Mouse (Mus musculus): Measurements from ENCODE around the gene Tnfsf8. TPM values are rescaled to one million over a fixed set of nuclear protein-coding genes. Genes with fewer than 3 reads are reported as not detected.

The Tnfsf8 gene
- not detected in 2 replicates for polyA plus RNA-seq (2016; fragmentation: Nextera tagmentation; extraction: Ambion mirVana)

DNA sequence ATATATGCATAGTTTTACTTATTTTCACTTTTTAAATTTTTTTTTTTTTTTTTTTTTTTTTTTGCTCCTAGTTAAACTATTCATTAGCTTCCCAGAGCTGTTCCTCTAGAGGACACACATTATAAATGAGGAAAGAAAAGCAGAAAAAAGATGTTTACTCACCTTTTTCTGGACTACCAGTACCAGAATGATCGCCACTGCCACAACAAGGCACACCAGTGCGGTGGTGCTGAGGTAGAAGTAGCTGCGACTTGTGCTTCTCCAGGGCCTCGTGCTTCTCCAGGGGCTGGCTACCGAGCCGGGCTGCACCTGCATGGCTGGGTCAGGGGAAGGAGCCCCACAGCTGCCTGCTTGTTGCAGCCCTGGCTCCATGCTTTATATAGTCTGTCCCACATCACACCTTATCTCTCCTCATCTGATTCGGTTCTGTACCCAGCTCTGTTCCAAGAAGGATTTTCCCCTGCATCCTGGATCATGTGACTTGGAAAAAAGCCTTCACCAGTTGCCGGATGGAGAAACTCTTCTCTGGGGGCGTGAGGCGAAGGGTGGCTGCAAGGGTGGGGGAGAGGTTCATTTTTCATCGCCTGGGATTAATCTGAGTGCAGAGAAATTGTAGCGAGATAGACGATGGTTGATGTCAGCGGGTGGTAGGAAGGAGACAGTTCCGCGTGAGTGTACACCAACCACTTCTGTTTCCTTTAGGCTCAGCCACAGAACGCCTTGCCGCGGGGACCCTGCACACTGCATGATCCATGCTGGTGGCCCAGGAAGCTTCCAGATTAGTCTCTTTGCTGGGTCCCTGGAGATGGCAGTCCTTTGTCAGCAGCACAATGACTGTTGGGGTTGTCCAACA is at the start of gene Tnfsf8:
Gene Tnfsf8, minus strand, starts transcription at position 660 of the 853 bp plus-strand sequence.
- Histone ChIP-seq H3K9me3 (no peaks in the 10 kb centered on the region), H3K4me3 (no peak within 1 kb of the TSS)

DNA sequence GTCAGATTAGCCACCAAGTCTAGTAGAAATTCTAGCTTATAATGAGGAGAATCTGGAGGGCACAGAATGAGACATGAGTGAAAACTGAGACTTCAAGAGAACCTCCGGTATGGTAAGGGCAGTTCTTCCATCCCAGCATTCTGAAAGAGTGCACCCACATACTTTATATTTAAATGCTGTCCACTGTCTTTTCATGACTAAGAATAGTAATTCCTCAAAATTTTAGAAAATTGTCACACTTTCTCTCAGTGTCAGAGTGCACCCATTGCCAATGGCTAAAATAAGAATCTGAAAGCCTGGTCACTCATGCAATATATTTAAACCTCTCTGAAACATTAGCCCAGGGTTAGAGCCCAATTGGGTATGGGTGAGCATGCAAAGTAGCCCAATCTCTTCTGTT is 47.4 kb upstream of the Tnfsf8 start:
- Histone ChIP-seq H3K27ac (no peak overlapping the region), H3K36me3 (no peaks in the 10 kb centered on the region), H3K4me1 (no peaks in the 10 kb centered on the region), H3K9me3 (no peaks in the 10 kb centered on the region), H3K27me3 (ENCODE audit: insufficient read depth, poor library complexity, severe bottlenecking) (peaks cover 12% of the 10 kb centered on the region; the same call in 1 of the 2 replicates), H3K4me3 (no peak overlapping the region)
- DNase-seq (ENCODE audit: low spot score): no peak
- 94% methylated on average over 1 of the region's 1 CpGs for WGBS

More for the DNA sequence above, at the start of gene Tnfsf8:
- Histone ChIP-seq H3K4me1 (no peaks in the 10 kb centered on the region), H3K27me3 (ENCODE audit: insufficient read depth, poor library complexity, severe bottlenecking) (peaks cover 25% of the 10 kb centered on the region), H3K27ac (no peak within 1 kb of the TSS), H3K36me3 (no peaks in the 10 kb centered on the region)
- WGBS: 82% methylated on average over 19 of the region's 19 CpGs
- DNase-seq (ENCODE audit: low spot score): no peak

DNA sequence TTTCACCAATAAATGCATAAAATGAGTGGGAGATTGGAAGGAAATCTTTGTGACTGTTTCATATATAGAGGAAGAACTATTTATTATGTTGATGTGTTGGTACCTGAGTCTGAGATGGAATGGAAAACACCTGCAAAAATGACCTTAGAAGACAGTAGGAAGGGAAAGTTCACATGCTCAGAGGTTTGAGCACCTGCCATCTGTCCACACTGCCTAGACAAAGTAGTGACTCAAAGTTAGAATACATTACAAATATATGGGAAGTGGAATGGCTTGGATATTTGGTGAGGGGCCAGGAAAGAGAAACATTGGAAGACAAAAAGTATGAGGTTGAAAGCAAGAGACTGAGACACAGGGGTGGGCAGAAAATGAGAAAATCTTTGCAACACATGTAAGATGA is 46.3 kb upstream of the Tnfsf8 start:
- Histone ChIP-seq H3K27ac (no peak overlapping the region), H3K4me3 (no peak overlapping the region), H3K9me3 (no peaks in the 10 kb centered on the region), H3K27me3 (ENCODE audit: insufficient read depth, poor library complexity, severe bottlenecking) (peaks cover 21% of the 10 kb centered on the region; the same call in 1 of the 2 replicates), H3K4me1 (no peaks in the 10 kb centered on the region), H3K36me3 (no peaks in the 10 kb centered on the region)
- no peak for DNase-seq (ENCODE audit: low spot score)

DNA sequence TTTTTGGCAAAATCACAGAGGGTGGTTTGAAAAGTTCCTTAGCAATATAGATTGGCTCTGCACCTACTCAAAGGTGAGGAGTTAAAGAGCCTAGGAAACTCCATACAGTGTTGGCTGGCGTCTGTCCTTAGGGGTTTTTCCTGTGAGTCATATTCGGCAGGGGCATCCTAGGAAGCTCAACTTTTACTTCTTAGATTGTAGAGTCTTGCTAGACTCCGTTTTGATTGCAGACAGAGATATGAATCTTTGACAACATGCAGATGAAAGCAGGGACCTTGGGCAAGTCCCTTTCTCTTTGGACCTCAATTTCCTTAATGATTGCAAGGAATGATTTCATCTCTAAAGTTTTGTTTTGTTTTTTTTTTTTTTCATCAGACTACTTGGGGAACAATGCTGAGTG is 44.9 kb upstream of the Tnfsf8 start:
- Histone ChIP-seq H3K4me3 (no peak overlapping the region), H3K9me3 (no peaks in the 10 kb centered on the region), H3K27me3 (ENCODE audit: insufficient read depth, poor library complexity, severe bottlenecking) (peaks cover 35% of the 10 kb centered on the region; the same call in 1 of the 2 replicates), H3K27ac (no peak overlapping the region), H3K36me3 (no peaks in the 10 kb centered on the region), H3K4me1 (no peaks in the 10 kb centered on the region)
- DNase-seq (ENCODE audit: low spot score): no peak
- WGBS: 53% methylated on average over 3 of the region's 3 CpGs

DNA sequence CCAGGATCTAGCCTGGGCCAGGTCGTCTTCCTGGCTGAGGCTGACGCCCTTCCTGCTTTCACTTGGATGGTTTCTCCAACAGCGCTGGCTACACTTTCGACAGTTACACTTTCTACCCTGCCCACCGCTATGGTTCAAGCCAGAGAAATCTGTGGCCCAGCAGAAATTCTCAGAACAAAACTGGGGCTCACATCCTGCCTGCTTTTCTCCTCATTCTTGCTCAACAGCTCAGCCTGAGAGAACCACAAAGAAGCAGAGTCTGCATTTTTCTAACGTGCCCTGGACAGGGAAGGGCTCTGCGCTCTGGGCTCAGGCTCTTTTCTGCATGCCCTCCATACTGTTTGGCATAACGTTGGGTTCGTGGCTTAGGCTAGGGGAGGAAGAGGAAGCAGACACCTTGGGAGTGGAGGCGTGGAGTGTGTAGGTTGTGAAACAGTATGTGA is 38.0 kb upstream of the Tnfsf8 start:
- Histone ChIP-seq H3K4me3 (no peak overlapping the region), H3K36me3 (no peaks in the 10 kb centered on the region), H3K9me3 (no peaks in the 10 kb centered on the region), H3K4me1 (no peaks in the 10 kb centered on the region), H3K27me3 (ENCODE audit: insufficient read depth, poor library complexity, severe bottlenecking) (peaks cover 69% of the 10 kb centered on the region), H3K27ac (no peak overlapping the region)
- DNase-seq (ENCODE audit: low spot score): no peak
- WGBS: 79% methylated on average over 10 of the region's 10 CpGs

DNA sequence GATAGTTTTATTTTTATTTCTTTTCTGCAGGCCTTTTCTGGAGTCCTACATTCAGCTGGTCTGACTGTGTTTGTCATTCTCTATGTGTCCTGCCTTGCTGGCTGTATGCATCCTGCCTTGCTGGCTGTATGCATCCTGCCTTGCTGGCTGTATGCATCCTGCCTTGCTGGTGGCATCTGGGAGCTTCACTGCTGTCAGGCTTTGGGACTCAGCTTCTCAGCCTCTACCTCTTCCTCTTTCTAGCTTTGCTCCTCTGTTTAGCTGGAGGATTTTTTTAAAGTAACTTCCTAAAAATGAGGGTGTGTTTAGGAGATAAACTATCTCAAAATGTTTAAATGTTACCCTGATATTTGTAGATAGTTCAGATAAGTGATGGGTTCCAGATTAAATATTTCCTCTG is 36.0 kb upstream of the Tnfsf8 start:
- no peak overlapping the region for H3K27ac ChIP-seq
- no peak overlapping the region for H3K4me3 ChIP-seq
- DNase-seq (ENCODE audit: low spot score): no peak
- no peaks in the 10 kb centered on the region for H3K36me3 ChIP-seq
- no peaks in the 10 kb centered on the region for H3K4me1 ChIP-seq
- H3K27me3 ChIP-seq (ENCODE audit: insufficient read depth, poor library complexity, severe bottlenecking): peaks cover 55% of the 10 kb centered on the region
- no peaks in the 10 kb centered on the region for H3K9me3 ChIP-seq

DNA sequence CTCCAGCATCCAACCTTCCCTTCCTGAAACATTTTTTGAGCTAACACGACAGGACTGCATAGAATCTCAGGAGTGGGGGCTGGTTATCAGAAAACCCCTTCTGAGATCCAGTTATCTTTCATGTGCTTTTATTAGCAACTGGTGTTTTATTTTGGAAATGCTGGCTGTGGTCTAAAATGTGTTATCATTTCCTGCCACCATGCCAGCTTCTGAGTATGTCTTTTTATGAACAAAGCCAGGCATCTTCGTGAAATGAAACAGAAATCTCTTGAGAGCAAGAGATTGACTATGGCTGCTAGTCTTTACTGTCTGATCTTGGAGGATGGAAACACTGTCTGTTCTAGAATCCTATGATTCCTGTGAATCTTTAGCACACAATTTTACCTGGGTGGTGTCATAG is 25.0 kb upstream of the Tnfsf8 start:
- no peak for DNase-seq (ENCODE audit: low spot score)
- Histone ChIP-seq H3K36me3 (no peaks in the 10 kb centered on the region), H3K9me3 (no peaks in the 10 kb centered on the region), H3K4me1 (no peaks in the 10 kb centered on the region), H3K27me3 (ENCODE audit: insufficient read depth, poor library complexity, severe bottlenecking) (peaks cover 57% of the 10 kb centered on the region), H3K4me3 (no peak overlapping the region), H3K27ac (no peak overlapping the region)
- 32% methylated on average over 2 of the region's 2 CpGs for WGBS

DNA sequence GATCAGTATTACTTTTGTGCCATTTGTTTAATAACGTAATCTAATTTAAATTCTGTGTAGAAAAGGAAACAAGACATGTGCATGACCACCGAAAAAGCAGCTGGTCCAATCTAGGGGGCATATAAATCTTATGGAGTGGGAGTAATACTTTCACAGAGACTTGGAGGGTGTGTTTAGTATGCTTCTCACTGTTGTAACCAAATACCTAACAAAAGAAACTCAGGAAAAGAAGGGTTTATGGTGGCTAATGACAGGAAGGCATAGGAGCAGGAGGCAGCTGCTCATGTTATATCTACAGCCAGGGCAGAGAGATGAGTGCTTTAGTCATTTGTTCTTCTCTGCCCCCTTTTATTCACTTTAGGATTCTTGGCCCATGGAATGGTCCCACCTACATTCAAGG is 15.6 kb upstream of the Tnfsf8 start:
- Histone ChIP-seq H3K4me3 (no peak overlapping the region), H3K27me3 (ENCODE audit: insufficient read depth, poor library complexity, severe bottlenecking) (peaks cover 19% of the 10 kb centered on the region), H3K36me3 (no peaks in the 10 kb centered on the region), H3K9me3 (no peaks in the 10 kb centered on the region), H3K4me1 (no peaks in the 10 kb centered on the region), H3K27ac (no peak overlapping the region)
- WGBS: 83% methylated on average over 2 of the region's 2 CpGs
- no peak for DNase-seq (ENCODE audit: low spot score)

DNA sequence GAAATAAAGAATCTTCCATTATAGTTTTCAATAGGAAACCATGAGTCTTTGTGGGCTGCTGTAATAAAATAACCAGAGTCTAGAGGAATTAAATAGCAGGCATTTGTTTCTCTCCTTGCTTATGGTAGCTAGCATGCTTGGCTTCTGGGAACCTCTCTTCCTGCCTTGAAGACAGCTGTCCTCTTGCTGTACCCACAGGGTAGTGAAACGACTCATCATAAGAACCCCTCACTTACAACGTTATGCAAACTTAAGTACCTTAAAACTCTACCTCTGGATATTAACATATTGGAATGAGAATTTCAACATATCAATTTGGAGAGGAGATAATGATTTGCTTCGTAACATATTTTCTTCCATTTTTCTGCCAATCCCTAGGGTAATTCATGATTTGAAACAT is 14.3 kb upstream of the Tnfsf8 start:
- Histone ChIP-seq H3K9me3 (no peaks in the 10 kb centered on the region), H3K27me3 (ENCODE audit: insufficient read depth, poor library complexity, severe bottlenecking) (peaks cover 10% of the 10 kb centered on the region), H3K4me1 (no peaks in the 10 kb centered on the region), H3K27ac (no peak overlapping the region), H3K36me3 (no peaks in the 10 kb centered on the region), H3K4me3 (no peak overlapping the region)
- WGBS: 81% methylated on average over 3 of the region's 3 CpGs
- no peak for DNase-seq (ENCODE audit: low spot score)

DNA sequence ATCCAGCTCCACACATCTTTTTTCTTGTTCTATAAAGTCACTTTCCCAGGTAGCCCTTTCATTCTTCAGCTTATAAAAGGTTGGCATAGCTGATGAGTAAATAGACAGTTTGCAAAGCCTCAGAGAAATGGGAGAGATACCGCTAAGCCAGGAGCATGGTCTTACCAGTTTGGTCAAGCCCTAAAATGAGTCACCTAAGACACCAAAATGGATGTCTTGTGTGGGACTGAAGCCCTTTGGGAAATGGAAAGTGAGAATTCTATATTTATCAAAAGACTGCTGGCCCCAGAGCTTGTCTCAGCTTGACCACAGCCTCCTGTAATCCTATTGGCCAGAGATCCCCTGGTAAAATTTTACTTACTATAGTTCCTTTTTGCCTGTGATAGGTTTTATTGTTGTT is 9.5 kb upstream of the Tnfsf8 start:
- no peaks in the 10 kb centered on the region for H3K9me3 ChIP-seq
- no peaks in the 10 kb centered on the region for H3K4me1 ChIP-seq
- peaks cover 8% of the 10 kb centered on the region for H3K27me3 ChIP-seq (ENCODE audit: insufficient read depth, poor library complexity, severe bottlenecking)
- WGBS: 86% methylated on average over 1 of the region's 1 CpGs
- no peaks in the 10 kb centered on the region for H3K36me3 ChIP-seq
- DNase-seq (ENCODE audit: low spot score): no peak
- no peak overlapping the region for H3K4me3 ChIP-seq
- no peak overlapping the region for H3K27ac ChIP-seq

DNA sequence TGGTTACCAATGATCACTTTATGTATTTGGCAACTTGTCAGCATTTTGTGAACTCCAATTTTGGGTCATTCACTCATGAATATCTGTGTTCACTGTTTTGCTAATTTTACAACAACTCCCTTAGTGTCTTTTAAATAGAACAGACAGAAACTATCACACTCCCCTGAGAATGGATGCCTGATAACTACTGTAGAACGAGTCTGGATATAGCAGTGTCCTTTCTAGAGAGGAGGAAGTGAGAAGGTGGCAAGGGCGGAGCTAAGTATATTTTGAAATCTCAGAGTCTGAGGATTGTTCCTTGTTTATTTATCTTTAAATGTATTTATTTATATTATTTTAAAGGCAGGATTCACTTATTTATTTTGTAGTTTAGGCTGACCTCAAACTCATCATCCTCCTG is 7.6 kb upstream of the Tnfsf8 start:
- Histone ChIP-seq H3K36me3 (no peaks in the 10 kb centered on the region), H3K4me1 (no peaks in the 10 kb centered on the region), H3K27me3 (ENCODE audit: insufficient read depth, poor library complexity, severe bottlenecking) (peaks cover 4% of the 10 kb centered on the region), H3K9me3 (no peaks in the 10 kb centered on the region), H3K4me3 (no peak overlapping the region), H3K27ac (no peak overlapping the region)
- 50% methylated on average over 2 of the region's 2 CpGs for whole genome bisulfite sequencing
- no peak for DNase-seq (ENCODE audit: low spot score)

DNA sequence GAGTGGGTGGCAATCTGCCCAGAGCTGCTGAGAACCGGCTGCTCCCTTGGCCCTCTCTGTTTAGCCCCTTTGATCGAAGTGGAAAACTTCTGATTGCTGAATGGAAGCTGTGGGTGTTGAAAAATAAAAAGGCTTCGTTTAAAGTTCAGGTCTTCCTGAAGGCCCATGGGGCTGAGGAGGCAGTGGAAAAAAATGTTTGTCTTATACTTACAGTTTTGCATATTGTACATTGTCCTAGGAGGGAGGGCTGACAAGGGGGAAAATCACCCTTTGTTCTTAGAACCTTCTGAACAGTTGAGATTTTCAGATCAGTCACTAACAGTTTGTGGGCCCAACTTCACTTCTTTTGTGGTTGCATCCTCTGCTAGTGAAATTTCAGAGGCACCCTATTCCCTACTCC is 1.8 kb upstream of the Tnfsf8 start:
- Histone ChIP-seq H3K9me3 (no peaks in the 10 kb centered on the region), H3K4me1 (no peaks in the 10 kb centered on the region), H3K4me3 (no peak overlapping the region), H3K36me3 (no peaks in the 10 kb centered on the region), H3K27ac (no peak overlapping the region), H3K27me3 (ENCODE audit: insufficient read depth, poor library complexity, severe bottlenecking) (peaks cover 28% of the 10 kb centered on the region)
- no peak for DNase-seq (ENCODE audit: low spot score)
- WGBS: 67% methylated on average over 3 of the region's 3 CpGs

DNA sequence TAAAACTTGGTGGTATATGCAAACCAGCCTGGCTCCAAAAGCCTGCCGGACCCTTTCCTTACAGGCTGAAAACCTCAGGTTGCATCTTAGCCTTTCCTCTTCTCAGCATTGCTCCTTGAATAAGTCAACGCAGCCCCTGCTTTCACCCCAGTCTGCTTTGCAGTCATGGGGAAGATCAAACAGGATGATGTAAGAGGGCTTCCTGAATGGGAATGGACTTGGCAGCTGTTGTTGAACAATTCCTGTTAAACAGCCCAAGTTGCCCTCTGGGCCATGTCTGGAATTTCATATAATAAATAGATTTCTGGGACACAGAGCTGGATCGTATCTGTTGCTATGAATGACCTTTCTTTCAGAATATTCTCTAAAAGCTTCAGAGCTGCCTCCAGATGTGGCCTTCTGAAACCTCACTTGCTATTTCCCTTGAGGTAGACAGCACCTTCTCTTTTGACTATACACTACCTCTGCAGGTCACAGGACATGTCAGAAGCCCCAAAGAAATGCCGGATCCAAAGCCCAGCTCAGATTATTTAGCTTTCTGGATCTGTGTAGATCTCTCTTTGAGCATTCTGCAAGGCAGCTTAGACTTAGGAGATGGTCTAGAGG is 1.0 kb upstream of the Tnfsf8 start:
- DNase-seq (ENCODE audit: low spot score): no peak
- Histone ChIP-seq H3K27me3 (ENCODE audit: insufficient read depth, poor library complexity, severe bottlenecking) (peaks cover 25% of the 10 kb centered on the region), H3K9me3 (no peaks in the 10 kb centered on the region), H3K4me3 (no peak overlapping the region), H3K4me1 (no peaks in the 10 kb centered on the region), H3K36me3 (no peaks in the 10 kb centered on the region), H3K27ac (no peak overlapping the region)
- 78% methylated on average over 4 of the region's 4 CpGs for WGBS

Data from heart, embryonic 10.5 days (tissue).